Mouse (Mus musculus) CH12.LX (cell line): Measurements from ENCODE around the gene Rnf213.

Experiments
- CHD1 ChIP-seq: IDR thresholded peaks from 2 replicates; pipeline ENCODE4 v1.6.1; 2012; ENCODE audit warnings: low read depth, low read length, improper control_type of control experiment, inconsistent platforms
- CTCF ChIP-seq, 2 experiments: IDR thresholded peaks in 1 of 2; conservative IDR thresholded peaks in 1 of 2; 2 replicates each; pipeline ENCODE4 v1.5.1; 2011 to 2012; ENCODE audit warnings: low read depth in 2 of 2, low read length in 2 of 2, improper control_type of control experiment in 1 of 2, inconsistent platforms in 1 of 2, mild to moderate bottlenecking in 1 of 2, moderate library complexity in 1 of 2
- ELF1 ChIP-seq: IDR thresholded peaks from 2 replicates; pipeline ENCODE4 v1.6.1; 2014; ENCODE audit warnings: low read depth, mild to moderate bottlenecking, inconsistent platforms, low read length, improper control_type of control experiment
- GABPA ChIP-seq: IDR thresholded peaks from 2 replicates; pipeline ENCODE4 v1.6.1; 2012; ENCODE audit warnings: low read depth, low read length, improper control_type of control experiment, inconsistent platforms; ENCODE audit not compliant: insufficient replicate concordance
- HCFC1 ChIP-seq: IDR thresholded peaks from 2 replicates; pipeline ENCODE4 v1.6.1; 2012; ENCODE audit warnings: low read depth, mild to moderate bottlenecking, inconsistent platforms, low read length, improper control_type of control experiment
- MAFK ChIP-seq: IDR thresholded peaks from 2 replicates; pipeline ENCODE4 v1.6.1; 2011; ENCODE audit warnings: low read length, improper control_type of control experiment; ENCODE audit not compliant: insufficient replicate concordance
- MAX ChIP-seq: IDR thresholded peaks from 2 replicates; pipeline ENCODE4 v1.6.1; 2011; ENCODE audit warnings: low read length, improper control_type of control experiment
- MYC ChIP-seq: IDR thresholded peaks from 2 replicates; pipeline ENCODE4 v1.6.1; 2011; ENCODE audit warnings: low read depth, mild to moderate bottlenecking, improper control_type of control experiment, low read length
- NELFE ChIP-seq: IDR thresholded peaks from 2 replicates; pipeline ENCODE4 v1.6.1; 2011; ENCODE audit warnings: low read depth, low read length, improper control_type of control experiment
- POLR2A ChIP-seq: IDR thresholded peaks from 2 replicates; pipeline ENCODE4 v1.6.1; 2011; ENCODE audit warnings: low read depth, mild to moderate bottlenecking, improper control_type of control experiment, low read length
- SMC3 ChIP-seq: IDR thresholded peaks from 2 replicates; pipeline ENCODE4 v1.6.1; 2011; ENCODE audit warnings: low read depth, low read length, improper control_type of control experiment
- USF1 ChIP-seq: IDR thresholded peaks from 2 replicates; pipeline ENCODE4 v1.6.1; 2014; ENCODE audit warnings: low read depth, mild to moderate bottlenecking, inconsistent platforms, low read length, improper control_type of control experiment

DNA sequence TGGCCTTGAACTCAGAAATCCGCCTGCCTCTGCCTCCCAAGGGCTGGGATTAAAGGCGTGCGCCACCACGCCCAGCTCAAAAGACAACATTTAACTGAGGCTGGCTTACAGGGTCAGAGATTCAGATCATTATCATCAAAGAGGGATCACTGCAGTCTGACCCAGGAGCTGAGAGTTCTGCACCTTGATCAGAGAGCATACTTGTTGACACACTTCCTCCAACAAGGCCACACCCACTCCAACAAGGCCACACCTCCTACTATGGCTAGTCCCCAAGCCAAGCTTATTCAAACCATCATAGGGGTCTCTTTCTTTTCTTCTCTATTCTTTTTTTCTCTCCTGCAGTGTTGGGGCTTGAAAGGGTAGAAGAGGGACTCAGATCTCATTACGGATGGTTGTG lies 6.6 kb upstream of the Rnf213 start:
- TF ChIP-seq USF1 (no peak), POLR2A (no peak), CTCF (conservative IDR thresholded peaks at IDR 0.05 in 1 of 2, IDR thresholded peaks at IDR 0.05 in 1 of 2; ENCODE audit: low read depth in 2 of 2, low read length in 2 of 2) (no peak), SMC3 (no peak), HCFC1 (no peak), MAFK (no peak), GABPA (no peak), MYC (no peak), NELFE (no peak), MAX (no peak), ELF1 (no peak), CHD1 (no peak)
